9 mouse cellular contexts compared by ENCODE assay signal in genomic region chr11:118417496-118417895, GRCm38 (mm10). TPM values are rescaled to one million over a fixed set of nuclear protein-coding genes. Genes with fewer than 3 reads are reported as not detected.
A peak's percentile ranks its signal among the peaks of the same experiment; 100 is the strongest.
DNase-seq lines count a peak whose midpoint lies in the region; ATAC-seq and TF ChIP-seq lines count a peak whose summit lies in the region.
"Had no signal": no experiment of that assay in that cellular context is flagged by ENCODE, and none has a peak within 500 bp of the region (broad histone marks: within the 10 kb centered on the region; RNA-seq: fewer than 3 reads in every experiment).

No protein-coding gene starts in this region.

- no peaks in the 10 kb centered on the region for H3K9me3 ChIP-seq in kidney, embryonic 16.5 days (ENCODE audit: low read length)
- no peaks in the 10 kb centered on the region for H3K9me3 ChIP-seq in embryonic facial prominence, embryonic 15.5 days (replicated peaks)
- no peaks in the 10 kb centered on the region for H3K9me3 ChIP-seq in intestine, embryonic 16.5 days (ENCODE audit: control insufficient read depth, low read length)

- no peaks in the 10 kb centered on the region for H3K27me3 ChIP-seq in kidney, embryonic 16.5 days (ENCODE audit: insufficient read depth, low read length)
- no peaks in the 10 kb centered on the region for H3K27me3 ChIP-seq in embryonic facial prominence, embryonic 15.5 days
- no peaks in the 10 kb centered on the region for H3K27me3 ChIP-seq in intestine, embryonic 16.5 days (replicated peaks; ENCODE audit: control insufficient read depth, insufficient read depth, low read length)
- no peaks in the 10 kb centered on the region for H3K27me3 ChIP-seq in myocyte (ENCODE audit: control insufficient read depth, insufficient read depth, insufficient read length)

- peak overlapping the region; percentile 95 for H3K9ac ChIP-seq in kidney, embryonic 16.5 days (replicated peaks; ENCODE audit: low read length)
- H3K9ac ChIP-seq in embryonic facial prominence, embryonic 15.5 days, result 0 out of 2 replicates have a peak overlapping the region, but pooled peaks have one; percentile 6
- peak overlapping the region; percentile 98 for H3K9ac ChIP-seq in intestine, embryonic 16.5 days (ENCODE audit: low read depth, low read length)

- H3ac ChIP-seq in myocyte (ENCODE audit: control insufficient read depth, insufficient read length), result no peak overlapping the region

- TF ChIP-seq POLR2A in myocyte (IDR thresholded peaks at IDR 0.05; ENCODE audit: insufficient read length, low read depth), result no peak

- peak overlapping the region; percentile 85 for H3K4me2 ChIP-seq in kidney, embryonic 16.5 days (replicated peaks; ENCODE audit: low read depth, low read length)
- H3K4me2 ChIP-seq in embryonic facial prominence, embryonic 15.5 days (replicated peaks), result peak overlapping the region; percentile 77
- peak overlapping the region; percentile 84 for H3K4me2 ChIP-seq in intestine, embryonic 16.5 days (ENCODE audit: low read depth, low read length)
- H3K4me2 ChIP-seq in myocyte (ENCODE audit: low read depth), result peak overlapping the region; percentile 90

- intact Hi-C loops in left cerebral cortex, postnatal 10 days (cut with DNase I), result no loop called here

- H3K79me2 ChIP-seq in myocyte (ENCODE audit: control insufficient read depth, insufficient read depth), result peaks cover 12% of the 10 kb centered on the region

- no peak overlapping the region for H3K27ac ChIP-seq in kidney, embryonic 16.5 days (ENCODE audit: low read length)
- no peak overlapping the region for H3K27ac ChIP-seq in embryonic facial prominence, embryonic 15.5 days (replicated peaks)
- H3K27ac ChIP-seq in intestine, embryonic 16.5 days (ENCODE audit: low read length), result peak overlapping the region; percentile 84; the same call in 1 of the 2 replicates

- H3K4me3 ChIP-seq in kidney, embryonic 16.5 days (ENCODE audit: low read length), result peak overlapping the region; percentile 94; the same call in 1 of the 2 replicates
- no peak overlapping the region for H3K4me3 ChIP-seq in embryonic facial prominence, embryonic 15.5 days (replicated peaks)
- peak overlapping the region; percentile 94 for H3K4me3 ChIP-seq in intestine, embryonic 16.5 days (ENCODE audit: low read length)
- peak overlapping the region; percentile 58 for H3K4me3 ChIP-seq in myocyte

- no peak for DNase-seq in kidney, adult 11 months
- no peak for DNase-seq in left cerebral cortex, adult 9 months (ENCODE audit: low spot score in 2 of 2)
- no peak for DNase-seq in left cerebral cortex, postnatal 10 days (ENCODE audit: extremely low spot score in 1 of 2, low spot score in 2 of 2)

- ATAC-seq in kidney, embryonic 16.5 days (ENCODE audit: low FRiP score, low TSS enrichment), result no peak
- ATAC-seq in embryonic facial prominence, embryonic 15.5 days (ENCODE audit: insufficient number of reproducible peaks, low FRiP score, low TSS enrichment, low read depth), result no peak
- no peak for ATAC-seq in intestine, embryonic 16.5 days
- no peak for ATAC-seq in monocyte, adult 5-6 weeks (replicated peaks; ENCODE audit: insufficient number of reproducible peaks, low FRiP score, low TSS enrichment, poor library complexity, severe bottlenecking)

- 90% methylated on average over 9 of the region's 9 CpGs for WGBS in kidney, embryonic 16.5 days
- 92% methylated on average over 9 of the region's 9 CpGs for WGBS in embryonic facial prominence, embryonic 15.5 days
- WGBS in intestine, embryonic 16.5 days, result 91% methylated on average over 9 of the region's 9 CpGs

- peaks cover 27% of the 10 kb centered on the region for H3K36me3 ChIP-seq in kidney, embryonic 16.5 days (ENCODE audit: insufficient read depth, low read length)
- H3K36me3 ChIP-seq in embryonic facial prominence, embryonic 15.5 days, result peaks cover 26% of the 10 kb centered on the region
- 0 out of 2 replicates have a peak, but pooled peaks cover 2% of the 10 kb centered on the region for H3K36me3 ChIP-seq in intestine, embryonic 16.5 days (ENCODE audit: control insufficient read depth, insufficient read depth, low read length)
- no peaks in the 10 kb centered on the region for H3K36me3 ChIP-seq in myocyte (ENCODE audit: control insufficient read depth, insufficient read depth)

- peaks cover 47% of the 10 kb centered on the region for H3K4me1 ChIP-seq in kidney, embryonic 16.5 days (ENCODE audit: insufficient read depth, low read length)
- peaks cover 37% of the 10 kb centered on the region for H3K4me1 ChIP-seq in embryonic facial prominence, embryonic 15.5 days
- peaks cover 39% of the 10 kb centered on the region for H3K4me1 ChIP-seq in intestine, embryonic 16.5 days (ENCODE audit: control insufficient read depth, insufficient read depth, low read length)

TF ChIP-seq in myocyte, 11 proteins besides CTCF, POLR2A, EP300 and RAD21:
- TF ChIP-seq MYOD1 (IDR thresholded peaks at IDR 0.05; ENCODE audit: control insufficient read depth in 1 of 3, insufficient read length in 2 of 3, low read depth in 2 of 3) (no peak), CEBPB (IDR thresholded peaks at IDR 0.05; ENCODE audit: insufficient read depth, poor library complexity, severe bottlenecking) (no peak), SRF (IDR thresholded peaks at IDR 0.05; ENCODE audit: control insufficient read depth, insufficient read length, low read depth) (no peak), POLR2AphosphoS2 (IDR thresholded peaks at IDR 0.05; ENCODE audit: insufficient read length, low read depth) (no peak), USF1 (IDR thresholded peaks at IDR 0.05; ENCODE audit: low read depth) (no peak), MAX (IDR thresholded peaks at IDR 0.05; ENCODE audit: low read depth) (no peak), TCF12 (IDR thresholded peaks at IDR 0.05; ENCODE audit: insufficient read depth, poor library complexity, severe bottlenecking) (no peak), TCF3 (IDR thresholded peaks at IDR 0.05; ENCODE audit: insufficient read length, low read depth) (no peak), MYOG (IDR thresholded peaks at IDR 0.05; ENCODE audit: control insufficient read depth in 1 of 3, insufficient read depth in 1 of 3, insufficient read length in 2 of 3, low read depth in 2 of 3) (no peak), REST (IDR thresholded peaks at IDR 0.05; ENCODE audit: insufficient read depth, insufficient read length) (no peak), E2F4 (IDR thresholded peaks at IDR 0.05; ENCODE audit: insufficient read depth) (no peak)

RNA-seq across cellular contexts. Expression of gene Cant1, which starts 1.4 kb away (rescaled TPM):
- polyA plus RNA-seq in kidney, embryonic 16.5 days (2015; fragmentation: Nextera tagmentation; extraction: Ambion mirVana), result 30.6 and 30.9 TPM in 2 replicates
- polyA plus RNA-seq in embryonic facial prominence, embryonic 15.5 days (2015; fragmentation: Nextera tagmentation; extraction: Ambion mirVana), result 34.2 and 38.0 TPM in 2 replicates
- 38.7 and 44.1 TPM in 2 replicates for polyA plus RNA-seq in intestine, embryonic 16.5 days (2015; fragmentation: Nextera tagmentation; extraction: Ambion mirVana)
- 33.7 TPM for polyA plus RNA-seq in myocyte (2012; fragmentation: generic; extraction: Trizol)
- 10 to 100 TPM; 37.5 to 37.6 TPM for total RNA-seq in left cerebral cortex, postnatal 10 days (2021)
- 16.7 to 31.7 TPM (median 22.8 TPM) in 3 replicates for total RNA-seq in monocyte, adult 5-6 weeks (2017)

RNA-seq across cellular contexts. Expression of gene C1qtnf1, which starts 10.5 kb away (rescaled TPM):
- polyA plus RNA-seq in kidney, embryonic 16.5 days (2015; fragmentation: Nextera tagmentation; extraction: Ambion mirVana), result 8.2 and 8.3 TPM in 2 replicates
- 19.0 and 23.0 TPM in 2 replicates for polyA plus RNA-seq in embryonic facial prominence, embryonic 15.5 days (2015; fragmentation: Nextera tagmentation; extraction: Ambion mirVana)
- 7.1 and 7.3 TPM in 2 replicates for polyA plus RNA-seq in intestine, embryonic 16.5 days (2015; fragmentation: Nextera tagmentation; extraction: Ambion mirVana)
- 9.8 TPM for polyA plus RNA-seq in myocyte (2012; fragmentation: generic; extraction: Trizol)
- 1 to 10 TPM; 5.9 to 8.8 TPM for total RNA-seq in left cerebral cortex, postnatal 10 days (2021)
- total RNA-seq in monocyte, adult 5-6 weeks (2017), result not detected in 3 replicates
- total RNA-seq: neutrophil, adult 5-6 weeks had no signal

RNA-seq across cellular contexts. Expression of gene Lgals3bp, which starts 15.6 kb away (rescaled TPM):
- 14.9 and 18.1 TPM in 2 replicates for polyA plus RNA-seq in kidney, embryonic 16.5 days (2015; fragmentation: Nextera tagmentation; extraction: Ambion mirVana)
- 15.6 and 19.8 TPM in 2 replicates for polyA plus RNA-seq in embryonic facial prominence, embryonic 15.5 days (2015; fragmentation: Nextera tagmentation; extraction: Ambion mirVana)
- polyA plus RNA-seq in intestine, embryonic 16.5 days (2015; fragmentation: Nextera tagmentation; extraction: Ambion mirVana), result 226 and 234 TPM in 2 replicates
- polyA plus RNA-seq in myocyte (2012; fragmentation: generic; extraction: Trizol), result 16.4 TPM
- total RNA-seq in left cerebral cortex, postnatal 10 days (2021), result 10 to 100 TPM; 10.1 to 11.7 TPM
- total RNA-seq in monocyte, adult 5-6 weeks (2017), result 16.7 to 76.6 TPM (median 44.4 TPM) in 3 replicates

RNA-seq across cellular contexts. Expression of gene Engase, which starts 59.1 kb away (rescaled TPM):
- 6.1 and 7.5 TPM in 2 replicates for polyA plus RNA-seq in kidney, embryonic 16.5 days (2015; fragmentation: Nextera tagmentation; extraction: Ambion mirVana)
- polyA plus RNA-seq in embryonic facial prominence, embryonic 15.5 days (2015; fragmentation: Nextera tagmentation; extraction: Ambion mirVana), result 8.6 and 8.7 TPM in 2 replicates
- 13.5 and 17.8 TPM in 2 replicates for polyA plus RNA-seq in intestine, embryonic 16.5 days (2015; fragmentation: Nextera tagmentation; extraction: Ambion mirVana)
- polyA plus RNA-seq in myocyte (2012; fragmentation: generic; extraction: Trizol), result 5.1 TPM
- 10 to 100 TPM; 11.5 to 13.9 TPM for total RNA-seq in left cerebral cortex, postnatal 10 days (2021)
- 9.4 to 14.5 TPM (median 13.7 TPM) in 3 replicates for total RNA-seq in monocyte, adult 5-6 weeks (2017)

Comparison
In these comparisons a context has a peak if more than half of its experiments do, and no peak if none do; other contexts are left out.
1. H3K9ac ChIP-seq: peak in every context shown above with its lines; median percentile 98 in intestine, embryonic 16.5 days; 95 in kidney, embryonic 16.5 days; 6 in embryonic facial prominence, embryonic 15.5 days.
2. RNA of gene Lgals3bp, which starts 15.6 kb away (polyA plus RNA-seq): 226 to 234 TPM in intestine, embryonic 16.5 days; 15.6 to 19.8 TPM in embryonic facial prominence, embryonic 15.5 days, 16.4 TPM in myocyte (single experiment) and 14.9 to 18.1 TPM in kidney, embryonic 16.5 days; every median in the first group is over 10 times any median in the second.
3. Peak in every context shown above with its lines, with median percentiles within 50 percentile points of each other: H3K4me2 ChIP-seq.